Mouse (Mus musculus): ENCODE measurements at regions not wholly inside any gene's neighbourhood (a gene's known extent, or its start where the extent isn't known, plus 50 kb on each side); places are given as distances from the start of the nearest gene placed in this dataset.

DNA sequence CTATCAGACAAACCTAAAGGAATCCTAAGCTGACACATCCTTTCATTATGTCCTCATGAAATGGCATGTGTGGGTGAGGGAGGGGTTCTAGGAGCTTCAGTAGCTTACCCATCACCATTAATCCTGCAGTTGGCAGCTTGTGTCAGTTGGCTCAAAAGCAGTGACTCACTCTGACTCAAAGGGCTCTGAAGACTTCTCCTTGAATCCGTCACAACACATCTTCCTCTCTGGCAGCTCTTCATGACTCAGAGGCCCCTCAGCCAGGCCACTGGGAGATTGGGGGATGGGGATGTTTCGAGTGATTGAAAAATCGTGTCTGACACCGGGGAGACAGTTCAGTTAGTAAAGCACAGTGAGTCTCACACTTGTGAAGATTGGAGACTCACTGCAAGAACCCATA, 90.2 kb upstream of the Irf2bp2 start:
- DNase-seq (ENCODE audit: low spot score): no peak

DNA sequence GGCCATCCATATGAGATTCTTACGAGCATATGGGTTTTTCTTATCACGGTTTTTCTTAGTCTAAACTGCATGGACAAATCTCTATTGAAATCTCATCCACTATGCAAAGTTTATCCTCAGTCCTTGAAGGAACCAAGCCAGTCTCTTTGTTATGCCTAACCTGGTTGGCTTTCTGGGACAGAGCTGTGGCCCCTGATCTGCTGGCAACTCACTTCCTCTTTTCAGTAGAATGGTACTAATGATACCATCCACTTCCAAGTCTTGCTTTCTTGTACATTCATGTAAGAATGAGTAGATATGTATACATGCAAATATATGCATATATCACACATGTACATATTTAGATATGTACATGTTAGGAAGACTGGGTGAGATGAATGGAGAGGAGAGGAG, 89.8 kb upstream of the Irf2bp2 start:
- DNase-seq (ENCODE audit: low spot score): no peak

DNA sequence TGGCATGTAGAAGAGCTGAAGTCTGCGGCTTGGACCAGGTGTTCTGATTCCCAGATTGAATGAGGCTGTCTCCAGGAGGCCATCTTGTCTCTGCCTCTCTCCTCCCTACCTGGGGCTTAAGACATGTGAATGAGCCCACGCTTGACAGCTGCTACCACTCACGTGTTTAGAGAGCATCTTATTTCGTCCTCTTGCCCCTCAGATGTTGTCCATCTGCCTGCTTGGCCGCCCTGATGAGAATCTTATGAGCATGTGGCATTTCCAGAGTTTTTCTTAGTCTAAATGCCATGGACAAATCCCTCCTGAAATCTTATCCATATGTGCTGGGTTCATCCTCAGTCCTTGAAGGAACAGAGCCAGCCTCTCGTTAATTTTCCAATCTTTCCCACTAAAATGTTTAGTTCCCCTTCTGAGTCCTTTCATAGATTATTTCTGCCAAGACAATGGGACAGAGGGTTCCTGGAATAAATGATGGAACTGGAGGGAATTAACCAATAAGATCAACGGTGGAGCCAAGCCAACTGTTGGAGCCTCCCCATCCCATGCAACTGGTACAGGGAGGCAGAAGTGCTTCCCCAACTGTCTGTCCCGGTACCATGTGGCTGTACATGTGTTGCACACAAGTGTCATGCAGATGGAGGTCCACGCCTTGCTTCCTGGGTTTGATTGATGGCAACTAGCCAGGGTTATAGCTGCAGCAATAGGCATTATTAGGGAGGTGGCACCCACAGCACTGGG, 89.2 kb upstream of the Irf2bp2 start:
- no peak for DNase-seq (ENCODE audit: low spot score)

DNA sequence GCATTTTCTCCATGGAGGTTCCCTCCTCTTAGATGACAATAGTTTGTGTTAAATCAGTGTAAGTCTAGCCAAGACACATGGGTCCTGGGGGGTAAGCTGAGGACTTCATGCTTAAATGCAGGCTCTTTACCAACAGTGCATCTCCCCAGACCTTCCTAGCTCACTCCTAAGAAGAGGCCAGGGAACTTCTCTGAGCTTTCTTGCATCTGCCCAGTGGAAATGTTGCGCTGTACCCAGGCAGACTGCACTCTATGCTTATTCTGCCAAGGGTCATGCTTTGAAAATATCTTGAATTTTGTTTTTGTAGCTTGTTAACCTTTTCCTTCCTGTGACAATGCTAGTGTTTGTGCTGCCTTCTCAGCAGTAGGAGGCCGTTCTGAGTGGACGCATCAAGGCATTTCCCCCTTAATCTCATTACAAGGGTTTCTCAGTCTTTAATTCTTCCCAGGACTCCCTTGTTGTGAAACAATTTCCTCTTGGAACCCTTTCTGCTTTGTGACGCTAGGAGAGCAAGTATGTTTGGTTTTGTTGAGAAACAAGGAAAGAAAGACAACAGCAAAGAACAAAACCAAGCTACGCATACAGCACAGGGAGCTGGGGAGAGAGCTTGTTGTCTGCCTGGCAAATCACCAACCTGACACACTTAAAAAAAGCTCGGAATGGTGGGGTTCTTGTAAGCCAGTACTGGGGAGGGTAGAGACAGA, 88.3 kb upstream of the Irf2bp2 start:
- DNase-seq (ENCODE audit: low spot score): peak; percentile 52

DNA sequence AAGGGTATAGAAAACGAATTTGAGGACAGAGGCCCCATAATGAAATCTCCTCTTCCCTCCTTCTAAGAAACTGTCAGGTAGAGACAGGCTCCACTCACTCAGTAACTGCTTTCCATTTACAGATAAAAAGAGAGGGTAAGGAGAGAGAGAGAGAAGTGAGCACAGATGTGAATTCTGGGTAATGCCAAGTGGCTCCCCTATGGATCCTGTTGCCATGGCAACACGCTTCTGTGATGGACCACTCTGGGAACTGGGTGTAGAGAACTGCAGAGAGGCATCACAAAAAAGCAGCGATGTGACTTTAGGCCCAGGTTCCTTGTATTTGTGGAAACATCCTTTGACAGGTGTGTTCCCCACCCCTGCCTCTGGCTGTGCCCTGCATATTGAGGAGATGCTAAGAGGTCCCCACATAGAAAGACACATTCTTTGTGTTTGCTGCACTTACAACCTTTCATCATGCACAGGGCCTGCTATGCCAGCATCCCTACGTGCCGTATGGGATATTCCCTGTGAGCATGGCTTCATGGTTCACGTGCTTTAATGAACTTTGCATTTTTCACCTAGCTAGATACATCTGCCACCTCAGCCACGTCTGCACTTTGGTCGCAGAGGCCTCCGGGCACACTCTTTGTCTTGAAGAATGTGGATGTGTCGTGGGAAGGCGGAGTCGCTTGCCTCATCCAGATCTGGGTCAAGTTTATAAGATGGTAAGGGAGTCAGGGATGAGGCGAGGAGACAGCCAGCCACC, 84.4 kb upstream of the Irf2bp2 start:
- no peak for DNase-seq (ENCODE audit: low spot score)

DNA sequence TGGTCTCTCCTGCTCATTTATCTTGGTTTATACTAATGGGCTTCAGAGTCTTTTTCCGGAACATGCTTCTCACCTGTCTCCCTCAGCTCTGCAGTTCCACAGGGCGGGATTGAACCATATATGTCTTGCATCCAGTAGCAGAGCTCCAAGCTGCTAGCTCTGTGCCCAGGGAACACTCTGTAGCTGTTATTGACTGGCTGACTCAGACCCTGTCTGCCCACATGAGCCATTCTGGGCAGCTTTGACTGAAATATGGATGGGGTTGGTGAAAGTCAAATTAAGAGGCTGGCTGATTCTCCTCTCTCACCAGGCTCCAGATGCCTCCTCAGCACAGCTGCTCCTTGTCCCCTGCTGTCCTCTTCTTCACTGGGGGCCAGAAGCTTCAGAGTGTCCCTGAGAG, 81.4 kb upstream of the Irf2bp2 start:
- DNase-seq (ENCODE audit: low spot score): no peak

DNA sequence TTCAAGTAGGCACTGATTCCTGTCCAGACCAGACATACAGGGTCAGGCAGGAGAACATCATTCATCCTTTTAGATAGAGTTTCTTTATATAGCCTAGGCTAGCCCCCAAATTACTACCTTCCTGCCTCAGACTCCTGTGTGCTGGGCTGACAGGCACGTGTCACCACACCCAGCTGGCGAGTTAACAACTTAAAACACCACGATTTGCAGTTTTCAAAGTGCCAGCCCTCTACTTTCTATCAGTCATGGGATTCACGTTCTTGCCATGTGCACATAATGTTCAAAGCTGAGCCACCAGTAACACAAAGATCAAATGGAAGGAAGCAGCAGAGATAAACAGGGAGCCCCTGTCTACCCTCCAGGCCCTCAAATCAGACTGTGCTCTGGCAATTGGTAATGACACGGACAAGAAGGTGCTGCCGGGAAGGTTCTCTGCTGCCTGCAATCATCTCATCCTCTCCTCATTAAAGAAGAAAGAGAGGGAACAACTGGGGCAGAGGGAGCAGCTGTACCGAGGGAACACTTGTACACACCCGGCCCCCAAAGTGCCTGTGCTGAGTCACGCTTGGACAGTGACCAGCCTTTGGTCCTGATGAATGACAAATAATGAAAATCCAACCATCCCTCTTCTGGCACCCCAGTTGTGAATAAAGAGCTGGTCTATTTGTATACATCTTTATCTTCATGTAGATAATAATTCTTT, 79.4 kb upstream of the Irf2bp2 start:
- DNase-seq (ENCODE audit: low spot score): no peak

DNA sequence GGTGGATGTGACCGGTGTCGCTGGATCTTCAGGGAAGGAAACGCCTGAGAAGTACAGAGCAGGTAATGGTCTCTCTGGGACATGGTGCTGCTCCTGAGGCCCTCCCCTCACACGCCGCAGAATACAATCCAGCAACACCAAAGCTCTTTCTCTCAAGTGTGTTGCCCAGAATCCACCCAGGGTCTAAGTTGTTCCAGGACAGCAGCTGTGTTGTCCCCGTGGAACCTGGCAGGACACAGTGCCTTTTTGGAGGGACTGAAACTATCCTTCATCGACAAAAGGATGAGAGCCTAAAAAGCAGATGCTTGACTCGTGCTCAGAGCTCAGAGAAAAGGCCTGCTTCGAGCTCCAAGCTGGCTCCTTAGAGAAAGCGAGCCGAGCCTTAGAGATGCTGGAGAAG, 77.8 kb upstream of the Irf2bp2 start:
- no peak for DNase-seq (ENCODE audit: low spot score)

DNA sequence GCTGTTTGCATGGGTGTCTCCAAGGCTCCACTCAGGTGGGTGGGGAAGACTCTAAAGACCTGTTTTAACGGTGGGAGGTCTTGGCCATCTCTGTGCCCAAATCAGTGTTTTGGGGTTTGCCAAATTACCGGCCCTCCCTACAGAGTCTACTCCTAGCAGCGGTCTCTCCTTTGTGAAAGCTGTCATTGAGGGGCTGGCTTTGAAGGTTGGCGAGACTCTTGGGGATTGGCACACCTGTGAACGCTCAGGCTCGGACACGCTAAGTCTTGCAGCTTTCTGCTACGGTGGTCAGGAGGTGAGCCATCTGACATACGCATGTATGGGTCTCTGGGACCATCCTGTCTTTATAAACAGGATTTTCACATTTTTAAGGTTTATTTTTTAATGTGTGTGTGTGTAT, 76.1 kb upstream of the Irf2bp2 start:
- DNase-seq (ENCODE audit: low spot score): no peak

DNA sequence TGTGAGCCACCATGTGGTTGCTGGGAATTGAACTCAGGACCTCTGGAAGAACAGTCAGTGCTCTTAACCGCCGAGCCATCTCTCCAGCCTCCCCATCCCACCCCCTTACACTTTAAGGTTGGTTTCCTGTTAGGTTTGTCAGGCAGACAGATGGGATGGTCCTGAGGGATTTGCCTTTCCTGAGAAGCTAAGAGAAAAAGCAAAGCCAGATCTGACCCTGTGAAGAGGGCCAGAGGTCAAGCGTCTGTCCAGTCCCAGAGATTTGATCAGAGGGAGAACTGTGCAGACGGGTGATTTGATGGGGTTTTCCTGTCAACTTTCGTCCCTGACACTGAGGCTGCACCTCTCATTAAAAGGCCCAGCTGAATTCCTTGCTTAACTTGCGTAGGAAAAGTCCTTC, 75.4 kb upstream of the Irf2bp2 start:
- DNase-seq (ENCODE audit: low spot score): peak; percentile 53

DNA sequence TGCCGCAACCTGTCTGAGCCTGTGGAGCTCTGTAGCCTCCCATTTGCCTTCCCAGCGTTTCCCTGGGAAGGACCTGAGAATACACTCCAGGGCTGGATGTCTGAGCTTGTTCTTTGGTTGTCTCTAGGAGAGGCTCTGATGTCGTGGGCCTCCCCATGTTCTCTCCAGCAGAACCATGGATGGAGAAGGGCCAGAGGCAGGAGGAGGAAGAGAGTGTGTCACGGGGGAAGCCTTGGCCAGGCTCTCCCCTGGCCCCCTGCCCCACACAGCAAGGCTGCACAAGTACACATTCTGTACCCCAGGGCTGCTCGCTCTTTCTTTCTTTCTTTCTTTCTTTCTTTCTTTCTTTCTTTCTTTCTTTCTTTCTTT, 74.9 kb upstream of the Irf2bp2 start:
- DNase-seq (ENCODE audit: low spot score): no peak

DNA sequence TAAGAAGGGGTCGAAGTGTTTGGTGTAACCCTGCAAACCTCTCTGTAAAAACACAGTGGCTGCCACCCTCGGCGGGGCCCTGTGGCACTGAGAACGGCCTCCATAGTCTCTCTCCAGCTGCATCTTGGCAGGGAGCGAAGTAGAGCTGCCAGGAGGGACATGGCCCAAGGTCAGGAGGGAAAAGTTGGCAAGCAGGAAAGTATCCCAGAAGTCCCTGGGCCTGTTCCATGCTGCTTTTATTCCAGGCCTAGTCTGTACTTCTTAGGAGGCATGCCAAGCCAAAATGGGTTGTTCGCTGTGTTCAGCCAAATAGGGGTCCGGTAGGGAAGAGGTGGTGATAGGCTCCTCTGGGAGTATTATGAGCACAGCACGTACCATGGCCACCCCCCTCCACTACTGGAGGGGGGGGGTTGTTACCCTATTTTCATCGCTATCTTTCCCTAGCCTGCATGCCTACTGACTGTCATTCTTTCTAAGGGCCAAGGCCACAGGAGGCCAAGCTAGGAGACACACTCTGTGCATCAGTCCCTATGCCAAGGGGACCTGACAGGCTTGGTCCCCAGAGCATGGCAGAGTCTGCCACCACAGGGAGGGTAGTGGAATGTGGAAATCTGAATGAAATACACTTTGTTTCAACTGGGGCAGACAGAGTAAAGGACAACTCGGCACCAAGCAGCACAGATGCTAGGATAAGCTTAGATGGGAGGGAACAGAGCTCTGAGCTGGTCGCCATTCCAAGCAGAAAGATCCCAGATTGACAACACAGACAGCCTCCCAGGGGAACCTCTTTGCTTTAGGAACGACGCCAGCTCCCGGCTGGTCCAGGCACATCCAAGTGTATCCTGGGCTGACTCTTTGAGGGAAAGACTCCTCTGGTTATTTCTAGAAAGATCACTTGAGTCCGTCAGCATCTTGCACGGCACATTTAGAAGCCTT, 74.2 kb upstream of the Irf2bp2 start:
- peak; percentile 94 for DNase-seq (ENCODE audit: low spot score)

DNA sequence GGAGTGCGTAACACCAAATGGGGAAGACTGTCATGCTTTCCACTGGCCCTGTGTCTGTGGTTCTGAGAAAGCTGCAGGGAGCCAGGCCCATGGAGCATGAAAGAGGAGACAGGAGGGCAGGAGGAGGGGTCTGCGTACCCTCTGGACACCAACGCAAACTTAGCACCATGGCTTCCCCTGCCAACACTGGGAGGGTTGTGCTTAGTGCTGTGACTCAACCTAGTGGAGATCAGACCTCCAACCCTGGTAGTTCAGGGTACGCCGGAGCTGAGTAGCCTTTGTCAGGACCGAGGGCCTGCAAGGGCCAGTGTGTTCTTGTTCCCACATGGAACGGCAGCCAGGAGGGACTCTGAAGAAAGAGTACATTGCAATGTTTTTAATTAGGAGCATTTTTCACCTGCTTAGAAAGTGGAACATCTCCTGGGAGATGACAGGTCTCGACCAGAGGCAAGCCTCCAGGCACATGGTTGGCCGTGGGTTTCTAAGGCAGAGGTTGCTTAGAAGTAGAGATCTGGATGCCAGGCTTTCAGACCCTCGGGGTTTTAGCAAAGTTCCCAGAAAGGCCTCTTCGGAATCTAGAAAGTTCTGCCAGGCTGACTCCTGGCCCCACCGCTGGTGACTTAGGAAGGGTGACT, 73.4 kb upstream of the Irf2bp2 start:
- no peak for DNase-seq (ENCODE audit: low spot score)

DNA sequence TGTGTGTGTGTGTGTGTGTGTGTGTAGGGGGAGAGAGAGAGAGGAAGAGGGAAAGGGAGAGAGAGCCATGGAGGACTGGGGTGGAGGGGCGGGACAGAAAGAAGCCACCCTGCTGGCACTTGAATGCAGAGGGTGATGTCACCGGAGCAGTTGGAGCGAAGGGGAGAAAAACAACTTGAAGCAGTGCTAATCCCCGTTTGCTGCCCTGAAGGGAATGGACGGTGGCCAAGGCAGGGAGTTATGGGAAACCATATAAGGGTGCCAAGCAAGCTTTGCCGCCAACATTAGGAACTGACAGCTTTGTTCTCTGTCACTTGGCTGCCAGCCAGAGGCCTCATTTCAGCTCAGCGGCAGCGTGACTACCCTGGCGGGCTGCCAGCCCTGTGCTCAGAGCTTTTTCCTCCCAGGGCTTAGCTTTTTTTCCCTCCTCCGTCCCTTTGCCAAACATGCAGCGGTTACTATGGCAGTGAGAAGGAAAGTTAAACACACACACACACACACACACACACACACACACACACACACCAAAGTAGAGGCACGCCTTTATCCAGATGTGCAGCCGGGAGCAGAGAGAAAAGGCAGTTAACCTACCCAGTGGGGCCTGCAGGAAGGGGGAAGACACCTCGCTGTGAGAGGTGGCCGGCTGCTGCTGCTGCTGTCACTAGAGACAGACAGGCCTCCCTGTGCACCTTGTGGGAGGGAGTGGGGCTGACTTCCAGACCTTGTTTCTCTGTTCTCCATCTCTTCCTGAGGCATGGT, 72.7 kb upstream of the Irf2bp2 start:
- DNase-seq (ENCODE audit: low spot score): peak; percentile 99

DNA sequence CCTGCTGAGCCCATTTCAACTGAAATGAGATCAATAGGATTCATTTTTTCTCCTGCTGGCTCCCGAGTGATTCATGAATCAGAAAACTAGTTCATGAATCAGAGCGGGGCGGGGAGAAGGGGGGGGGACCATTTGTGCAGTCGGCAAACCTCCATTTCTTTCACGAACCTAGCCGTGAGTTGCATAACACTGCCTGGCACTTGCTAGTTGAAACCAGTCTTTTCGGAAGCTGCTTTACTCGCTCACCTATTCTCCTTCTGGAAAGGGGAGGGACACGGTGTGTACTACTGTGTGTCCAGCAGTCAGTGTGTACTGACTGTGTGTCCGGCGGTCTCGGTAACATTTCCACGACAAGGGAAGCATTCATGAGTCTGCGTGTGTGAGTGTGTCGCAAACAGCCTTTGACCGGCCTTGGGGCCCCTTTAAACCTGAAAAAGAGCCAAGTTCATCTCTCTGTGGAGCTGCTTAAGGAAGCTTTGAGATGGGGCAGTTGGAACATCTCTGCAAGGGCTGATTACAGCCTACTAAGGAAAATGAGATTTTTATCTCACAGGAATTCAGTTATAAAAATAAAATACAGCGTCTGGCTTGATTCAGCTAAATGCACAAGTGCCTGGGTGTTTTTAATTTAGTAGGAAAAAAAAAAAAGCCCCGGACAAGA, 71.9 kb upstream of the Irf2bp2 start:
- peak; percentile 80 for DNase-seq (ENCODE audit: low spot score)

DNA sequence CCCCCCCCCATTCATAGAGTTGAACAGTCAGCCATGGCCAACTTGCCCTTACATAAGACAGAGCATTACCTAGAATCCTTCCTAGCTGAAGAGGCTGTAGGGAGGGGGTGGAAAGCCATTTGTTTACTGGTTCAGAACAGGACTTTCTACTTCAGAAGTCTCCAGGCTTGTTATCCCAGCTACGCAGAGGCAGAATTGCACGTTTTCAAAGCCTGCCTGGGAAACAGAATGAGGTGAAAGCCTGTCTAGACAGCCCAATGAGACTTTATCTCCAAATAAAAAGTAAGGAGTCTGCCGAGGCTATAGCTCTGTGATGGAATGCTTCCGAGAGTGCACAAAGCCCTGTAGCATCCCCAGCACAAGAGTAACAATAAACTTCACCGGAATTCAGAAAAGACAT, 71.1 kb upstream of the Irf2bp2 start:
- DNase-seq (ENCODE audit: low spot score): no peak

DNA sequence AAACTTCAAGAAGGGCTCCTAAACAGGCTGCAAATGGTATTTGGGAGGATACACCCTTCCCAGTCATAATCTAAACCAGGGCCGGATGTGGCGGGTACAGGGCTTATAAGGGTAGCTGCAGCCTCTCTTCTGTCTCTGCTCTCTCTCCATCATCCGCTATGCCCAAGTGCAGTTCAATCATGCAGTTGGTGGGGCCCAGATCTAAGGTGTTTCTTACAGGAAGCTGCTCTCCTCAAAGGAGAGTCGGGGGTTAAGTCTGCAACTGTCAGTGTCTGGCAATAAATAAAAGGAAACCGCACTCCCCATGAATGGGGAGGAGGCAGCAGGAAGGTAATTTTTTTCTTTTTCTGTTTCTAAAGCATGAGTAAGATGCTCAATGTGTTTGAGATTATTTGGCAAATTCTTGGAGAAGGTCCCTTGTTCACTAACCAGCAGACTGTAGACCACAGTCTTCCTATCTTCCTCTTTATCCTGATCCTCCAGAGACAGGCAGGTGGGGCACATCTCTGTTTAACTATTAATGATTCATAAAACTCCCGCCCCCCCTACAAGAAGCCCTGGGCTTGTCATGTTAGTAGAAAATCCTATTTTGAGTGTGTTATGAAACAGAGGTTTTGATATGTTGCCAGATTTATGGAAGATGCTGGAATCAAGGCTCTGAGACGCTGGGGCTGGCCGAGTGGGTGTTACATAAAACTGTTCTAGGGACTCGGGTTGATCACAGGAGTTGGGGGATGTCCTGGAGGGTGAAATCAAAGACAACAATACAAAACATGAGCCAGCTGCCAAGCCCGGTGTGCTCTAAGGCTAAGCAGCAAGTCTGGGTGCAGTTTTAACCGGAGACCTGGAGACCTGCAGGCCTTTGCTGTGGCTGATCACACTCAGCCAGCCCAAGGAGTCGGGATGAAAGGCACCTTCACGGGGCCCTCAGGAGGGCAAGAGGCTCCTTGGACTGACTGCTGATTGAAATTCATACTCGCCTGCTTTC, 69.3 kb upstream of the Irf2bp2 start:
- peak; percentile 49 for DNase-seq (ENCODE audit: low spot score)

DNA sequence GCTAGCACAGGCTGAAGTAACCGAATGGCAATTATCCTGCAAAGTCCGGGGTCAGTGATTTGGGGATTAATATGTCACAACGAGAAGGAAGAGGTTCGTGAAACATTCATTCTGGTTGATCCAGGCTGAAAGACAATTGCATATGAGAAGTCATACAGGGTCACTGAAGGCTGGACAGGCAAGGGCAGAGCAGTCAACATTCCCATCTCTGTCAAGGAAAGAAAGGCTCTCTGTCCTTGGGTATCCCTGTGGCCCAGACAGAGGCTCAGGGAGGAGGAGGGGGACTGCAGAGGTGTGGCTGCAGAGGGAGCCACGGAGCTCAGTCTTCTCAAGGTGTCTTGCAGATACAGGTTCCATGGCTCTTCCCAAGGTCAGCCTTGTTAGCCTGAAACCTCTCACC, 68.4 kb upstream of the Irf2bp2 start:
- DNase-seq (ENCODE audit: low spot score): no peak

Data from heart, adult 8-10 months (tissue).